Mouse (Mus musculus) layer of hippocampus, adult 9-10 months (tissue): ENCODE data around the gene Strap.
A peak's percentile ranks its signal among the peaks of the same experiment; 100 is the strongest.
"Not testable (repeated sequence)": the region's sequence is repeated elsewhere in the genome, so short reads cannot be mapped to it uniquely, and the experiment has no call there.

ENCODE experiments used
- DNase-seq: peaks from one replicate; pipeline ENCODE4 v3.0.0; 2022; ENCODE audit warnings: low spot score

Gene Strap

GRCm38 (mm10) chr6:137734846-137735609 lies at the start of gene Strap:
Gene Strap, plus strand, starts transcription at chr6:137735078.
- peak; percentile 64 for DNase-seq

DNA sequence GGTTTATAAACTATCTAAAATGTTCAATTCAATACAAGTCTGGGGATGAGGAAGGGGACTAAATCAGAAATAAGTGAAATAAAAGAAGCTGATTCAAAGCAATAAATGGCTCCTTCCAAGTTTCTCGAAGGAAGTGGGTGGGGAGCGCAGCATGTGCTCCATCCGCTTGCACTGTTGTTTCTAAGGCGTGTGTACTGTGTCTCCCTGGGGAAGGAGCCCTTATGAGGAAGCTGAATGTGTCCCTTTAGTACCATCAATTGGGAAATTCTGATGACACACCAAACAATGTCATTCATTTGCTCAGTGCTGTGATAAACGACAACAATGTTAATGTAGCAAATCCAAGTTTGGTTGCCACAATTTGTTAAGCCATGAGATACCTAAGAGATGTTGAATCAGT lies 47.2 kb upstream of the Strap start:
- no peak for DNase-seq

DNA sequence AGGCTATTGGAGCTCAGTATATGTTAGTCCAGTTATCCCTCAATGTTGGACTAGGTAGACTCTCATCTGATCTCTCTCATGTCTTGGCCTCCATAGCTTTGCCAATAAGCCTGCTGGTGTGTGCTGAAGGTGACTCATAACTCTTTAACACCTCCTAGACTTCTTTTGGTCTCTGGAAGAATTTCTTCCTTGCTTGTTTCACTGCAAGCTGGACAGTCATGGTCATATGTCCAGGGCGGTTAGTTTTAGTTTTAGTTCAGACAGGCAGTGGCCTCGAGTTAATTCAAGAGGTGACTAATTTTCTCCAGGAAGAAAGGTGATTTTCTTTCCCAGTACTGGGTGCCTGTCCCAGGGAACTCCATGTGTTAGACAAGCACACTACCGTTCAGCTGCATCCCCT lies 46.8 kb upstream of the Strap start:
- no peak for DNase-seq

DNA sequence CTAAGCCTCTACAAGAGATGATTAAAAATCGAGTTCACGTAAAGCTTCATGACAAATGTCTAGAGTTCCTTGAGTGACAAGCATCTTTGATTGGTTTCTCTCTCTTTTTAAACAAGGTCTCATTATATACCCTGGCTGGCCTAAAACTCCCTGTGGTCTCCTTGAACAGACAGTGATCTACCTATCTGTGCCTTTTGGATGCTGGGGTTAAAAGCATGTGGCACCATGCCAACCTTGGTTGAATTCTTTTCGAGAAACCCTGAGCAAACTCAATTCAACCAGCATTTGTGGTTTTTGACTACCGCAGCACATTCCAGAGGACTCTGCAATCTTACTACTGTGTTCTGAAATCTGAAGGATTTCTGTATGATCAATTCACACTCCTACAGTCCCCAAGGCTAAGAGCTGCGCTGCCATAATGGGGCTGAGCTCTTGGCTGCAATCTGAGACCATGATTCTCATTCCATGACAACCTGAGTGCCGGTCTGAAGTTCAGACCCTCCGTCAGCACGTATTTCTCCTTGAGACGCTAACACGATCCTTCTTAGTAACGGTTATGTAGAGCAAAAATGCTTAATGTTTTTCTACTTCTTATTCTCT lies 46.3 kb upstream of the Strap start:
- no peak for DNase-seq

GRCm38 (mm10) chr6:137690550-137691119 lies 44.2 kb upstream of the Strap start:
- no peak for DNase-seq

GRCm38 (mm10) chr6:137694310-137694709 lies 40.6 kb upstream of the Strap start:
- DNase-seq = no peak

DNA sequence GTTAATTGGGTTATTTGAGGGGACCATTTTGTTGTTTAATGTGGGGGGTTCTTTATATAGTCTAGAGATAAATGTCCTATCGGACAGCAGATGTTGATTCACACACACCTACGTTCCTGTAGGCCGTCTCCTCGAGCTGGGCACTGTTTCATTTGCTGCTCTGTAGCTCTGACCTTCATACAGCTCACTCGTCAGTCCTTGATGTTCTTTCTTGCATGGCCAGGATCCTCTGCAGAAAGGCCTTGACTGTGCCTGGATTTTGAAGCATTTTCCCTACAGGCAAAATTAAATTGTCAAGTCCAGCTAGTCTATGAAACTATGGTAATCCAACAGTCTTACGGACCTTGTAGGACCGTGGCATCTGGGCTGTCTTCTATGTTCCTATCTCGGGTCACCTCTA lies 39.8 kb upstream of the Strap start:
- DNase-seq = no peak

- DNase-seq = no peak
Measured at GRCm38 (mm10) chr6:137696445-137697204, 38.3 kb upstream of the Strap start.

GRCm38 (mm10) chr6:137699434-137699833 lies 35.4 kb upstream of the Strap start:
- no peak for DNase-seq

GRCm38 (mm10) chr6:137702186-137702585 lies 32.7 kb upstream of the Strap start:
- no peak for DNase-seq

DNA sequence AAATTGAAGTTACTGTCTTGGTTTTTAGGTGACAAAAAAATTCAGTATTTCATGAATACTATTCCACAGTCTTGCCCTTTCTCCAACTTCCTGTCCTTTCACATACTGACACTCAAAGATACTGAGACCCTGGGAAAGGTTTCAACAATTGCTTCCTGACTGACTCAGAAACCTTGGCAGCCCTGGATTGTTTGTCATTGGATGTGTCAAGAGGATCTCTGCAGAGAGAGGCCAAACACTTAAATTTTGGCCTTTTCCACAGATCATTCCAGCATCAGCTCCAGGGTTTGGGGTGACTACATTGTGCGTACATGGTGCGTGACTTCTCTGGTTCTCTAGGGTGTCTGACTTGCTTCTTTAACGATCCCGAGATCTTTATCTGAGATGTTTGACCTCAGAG lies 32.0 kb upstream of the Strap start:
- no peak for DNase-seq

- DNase-seq = no peak
Measured at GRCm38 (mm10) chr6:137703431-137703830, 31.4 kb upstream of the Strap start.

DNA sequence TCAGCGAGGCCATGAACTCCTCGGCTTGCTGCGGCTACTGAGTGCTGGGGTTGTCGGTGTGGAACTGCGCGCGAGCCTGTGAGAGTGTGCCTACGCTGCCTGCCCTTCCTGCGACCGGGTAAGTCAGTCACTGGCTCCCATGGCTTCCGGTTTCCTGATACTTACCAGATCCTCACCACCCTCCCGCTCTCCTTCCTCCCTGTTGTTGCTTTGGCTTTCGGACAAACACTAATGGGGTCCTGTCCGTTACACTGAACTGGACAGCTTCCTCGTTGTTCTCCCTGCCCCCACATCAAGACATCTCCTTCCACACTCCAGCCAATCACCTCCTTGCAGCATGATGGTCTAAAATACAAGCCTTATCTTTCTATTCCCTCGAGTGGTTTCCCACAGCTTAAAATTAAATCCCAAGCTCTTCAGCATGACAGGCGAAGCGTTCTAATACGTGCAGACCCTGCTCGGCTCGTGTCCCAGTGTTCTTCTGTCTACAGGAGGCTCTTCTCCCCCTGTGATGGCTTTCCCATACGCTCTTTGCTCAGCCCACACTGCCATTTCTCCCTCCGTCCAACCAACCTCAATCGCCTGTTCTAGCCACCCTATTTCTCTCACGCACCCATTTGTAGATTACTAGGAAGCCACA lies 30.5 kb upstream of the Strap start:
- no peak for DNase-seq

DNA sequence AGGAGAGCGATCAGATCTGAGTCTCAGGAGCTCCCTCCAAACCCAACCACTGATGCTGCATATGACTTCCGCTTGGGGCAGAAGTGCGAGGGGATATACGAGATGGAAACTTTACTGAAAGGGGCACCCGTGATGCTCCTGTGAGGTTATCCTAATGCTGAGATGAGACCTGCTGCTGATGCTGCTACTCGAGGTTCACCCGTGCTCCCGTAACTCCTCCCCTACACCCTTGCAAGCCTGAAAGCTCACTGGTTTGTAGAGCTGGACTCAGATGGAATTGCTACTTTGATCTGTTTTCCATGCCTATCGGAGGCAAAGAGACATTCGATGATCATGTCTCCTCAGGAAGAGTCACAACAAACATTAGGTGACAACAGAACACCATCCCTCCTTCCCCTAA lies 28.7 kb upstream of the Strap start:
- no peak for DNase-seq

DNA sequence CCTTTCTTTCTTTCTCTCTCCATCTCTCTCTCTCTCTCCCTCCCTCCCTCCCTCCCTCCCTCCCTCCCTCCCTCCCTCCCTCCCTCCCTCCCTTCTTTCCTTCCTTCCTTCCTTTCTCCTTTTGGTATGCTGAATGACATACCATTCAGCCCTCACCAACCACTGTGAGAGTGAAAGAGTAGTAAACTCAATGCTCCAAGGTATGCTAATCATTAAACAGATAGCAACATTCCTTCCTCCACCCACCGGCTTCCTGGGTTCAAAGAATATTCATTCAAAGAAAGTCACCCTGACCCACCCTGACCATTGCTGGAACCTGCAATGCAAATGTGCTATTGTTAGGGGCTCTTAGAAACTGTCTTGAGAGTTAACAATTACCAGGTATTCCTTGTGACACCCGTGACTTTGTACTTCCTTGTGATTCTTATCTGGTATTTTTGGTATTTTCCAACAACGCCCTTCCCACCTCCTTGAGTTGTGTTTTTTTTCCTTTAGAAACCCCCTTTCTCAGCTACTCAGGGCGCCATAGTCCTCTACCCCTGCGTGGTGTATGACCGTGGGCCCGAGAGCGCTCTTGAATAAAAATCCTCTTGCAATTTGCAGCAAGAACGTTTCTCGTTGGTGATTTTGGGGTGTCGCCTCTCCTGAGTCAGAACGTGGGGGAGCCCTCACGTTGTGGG lies 26.0 kb upstream of the Strap start:
- not testable (repeated sequence) for DNase-seq

DNA sequence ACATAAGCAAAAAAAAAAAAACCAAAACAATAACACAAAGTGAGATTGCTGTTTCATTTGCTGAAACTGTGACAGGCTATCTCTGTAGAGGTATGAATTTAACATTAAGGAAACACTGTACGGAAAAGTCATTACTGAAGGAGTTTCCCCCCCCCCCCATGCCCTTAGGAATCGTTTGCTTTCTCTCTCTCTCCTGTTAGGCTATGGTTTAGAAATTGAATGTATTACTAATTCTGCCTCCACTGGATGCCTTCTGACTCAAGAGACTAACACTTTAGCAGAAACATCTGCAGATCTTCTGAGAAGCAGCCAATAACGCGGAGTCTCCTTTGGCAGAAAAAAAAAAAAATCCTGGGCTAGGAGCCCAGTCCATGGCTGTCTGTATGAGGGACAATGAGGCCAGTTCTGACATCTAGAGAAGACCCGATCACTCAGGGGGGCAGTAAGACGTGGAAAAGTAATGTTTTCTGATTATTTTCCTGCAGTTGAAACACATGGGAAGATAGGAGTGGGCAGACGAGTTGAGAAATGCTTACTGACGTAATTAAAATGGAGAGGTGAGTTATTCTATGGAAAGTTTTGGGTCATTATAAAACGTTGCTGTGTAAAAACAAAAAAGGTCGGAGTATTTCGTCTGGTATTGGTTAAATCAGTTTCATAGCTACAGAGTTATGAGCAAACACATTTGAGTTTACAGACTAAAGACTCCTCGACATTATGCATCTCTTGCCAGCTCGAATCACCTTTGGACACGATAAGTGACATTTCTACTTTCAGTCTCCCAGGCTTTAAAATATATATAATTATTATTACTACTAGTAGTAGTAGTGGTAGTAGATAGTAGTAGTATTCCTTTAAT lies 24.5 kb upstream of the Strap start:
- no peak for DNase-seq

DNA sequence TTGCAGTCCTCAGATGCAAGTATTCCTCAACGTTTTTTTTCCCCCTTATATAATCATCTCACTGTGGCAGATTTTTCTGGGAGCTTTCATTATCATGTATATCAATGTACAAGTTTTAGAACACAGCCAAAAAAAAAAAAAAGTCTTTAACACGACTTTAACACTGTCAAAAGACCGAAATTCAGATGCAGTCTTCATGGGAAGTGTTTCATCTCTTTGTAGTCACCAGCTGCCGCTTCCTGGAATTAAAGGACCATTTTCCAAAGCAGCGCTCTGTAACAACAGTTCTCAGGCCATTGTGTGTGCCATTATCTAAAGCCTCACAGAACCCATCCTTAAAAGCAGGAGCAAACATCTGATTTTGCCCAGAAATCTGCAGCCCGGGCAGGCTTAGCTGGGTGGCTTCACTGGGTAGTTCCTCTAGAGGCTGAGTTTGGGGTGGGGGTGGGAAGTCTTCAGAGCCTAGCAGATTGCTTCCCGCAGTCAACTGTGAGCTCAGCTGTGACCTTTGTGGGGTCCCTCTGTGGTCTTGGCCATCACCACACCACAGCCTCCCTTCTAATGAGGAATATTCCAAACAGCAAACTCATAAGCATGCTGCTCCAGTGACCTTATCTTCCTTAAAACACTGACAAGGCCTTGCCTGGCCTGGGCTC lies 22.1 kb upstream of the Strap start:
- DNase-seq = no peak

DNA sequence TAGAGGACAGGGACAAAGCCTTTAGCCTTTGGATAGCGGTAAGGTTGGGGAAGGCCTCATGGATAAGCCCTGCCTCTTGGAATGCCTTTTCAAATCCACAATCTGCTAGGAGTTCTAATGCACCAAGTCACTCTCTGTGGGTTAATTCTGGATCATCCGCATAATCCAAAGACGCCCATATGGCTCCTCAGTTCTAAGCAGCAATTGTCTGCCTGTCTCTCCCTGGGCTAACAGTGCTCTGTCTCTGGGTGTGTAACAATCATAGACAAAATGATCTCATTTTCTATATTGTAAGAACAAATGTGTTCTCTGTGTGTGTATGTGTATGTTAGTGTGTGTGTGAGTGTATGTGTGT lies 21.6 kb upstream of the Strap start:
- no peak for DNase-seq

DNA sequence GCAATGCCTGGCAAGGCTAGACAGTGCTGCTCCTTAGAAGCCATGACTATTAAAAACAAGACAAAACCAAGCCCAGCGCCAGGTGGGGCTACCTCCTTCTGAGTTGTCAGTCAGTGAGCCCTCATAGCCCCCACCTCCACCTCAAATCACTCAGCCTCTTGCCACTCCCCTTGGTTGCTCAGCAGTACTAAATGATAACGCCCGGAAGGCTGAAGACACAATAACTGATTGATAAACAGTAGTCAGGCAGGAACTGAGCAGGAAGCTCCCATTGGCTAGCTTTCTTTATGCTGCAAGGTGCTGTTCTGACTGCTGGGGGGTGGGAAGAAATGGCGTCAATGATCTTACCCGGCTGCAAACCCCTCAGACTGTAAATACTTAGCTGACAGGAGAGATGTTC lies 18.1 kb upstream of the Strap start:
- DNase-seq = no peak

DNA sequence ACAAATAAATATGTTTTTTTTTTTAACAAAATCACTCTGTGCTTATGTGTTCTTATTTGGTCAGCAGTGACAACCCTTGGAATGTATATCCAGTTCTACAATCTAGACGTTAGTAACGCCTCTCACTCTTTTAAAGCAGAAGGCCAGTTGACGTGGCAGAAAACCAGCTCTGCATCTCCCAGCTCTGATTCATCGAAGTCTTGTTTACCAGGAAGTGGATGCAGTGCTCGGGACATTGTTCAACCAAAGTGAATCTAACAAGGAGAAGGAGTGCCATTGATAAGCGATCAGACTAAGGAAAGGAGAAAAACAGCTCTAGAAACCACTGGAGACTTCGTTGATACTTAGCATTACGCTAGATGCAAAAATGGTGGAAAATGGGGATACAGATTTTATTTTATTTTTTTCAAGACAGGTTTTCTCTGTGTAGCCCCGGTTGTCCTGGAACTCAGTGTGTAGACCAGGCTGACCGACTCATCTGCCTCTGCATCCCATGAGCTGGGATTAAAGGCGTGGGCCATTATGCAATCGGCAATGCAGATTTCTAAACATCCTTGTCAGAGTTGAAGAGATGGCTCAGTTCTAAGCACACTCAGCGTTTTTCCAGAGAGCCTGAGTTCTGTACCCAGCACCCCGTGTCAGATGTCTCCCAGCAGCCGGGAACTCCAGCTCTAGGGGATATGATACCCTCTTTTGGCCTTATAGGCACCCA lies 12.5 kb upstream of the Strap start:
- no peak for DNase-seq
